Mouse (Mus musculus): ENCODE results near the gene Lrig2.

Gene Lrig2

DNA sequence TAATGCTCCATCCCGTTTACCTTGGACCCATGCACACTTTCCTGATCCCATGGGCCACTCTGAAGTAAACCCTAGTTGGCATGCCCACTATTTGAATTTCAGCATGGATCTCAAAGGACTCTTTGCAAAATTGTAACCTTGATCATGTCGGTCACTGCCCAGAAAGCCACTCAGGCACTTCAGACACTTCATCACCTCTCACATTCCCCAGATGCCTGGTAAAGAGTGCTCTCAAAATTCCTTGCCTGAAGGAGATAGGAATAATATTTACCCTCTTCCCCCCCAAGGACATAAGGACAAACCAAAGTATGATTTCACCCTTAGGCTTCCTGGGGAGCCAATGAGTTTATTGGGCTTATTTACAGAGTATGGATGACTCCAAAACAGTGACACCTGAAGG, 139.3 kb downstream of the Lrig2 start:
- DNase-seq (ENCODE audit: low read depth), result no peak

DNA sequence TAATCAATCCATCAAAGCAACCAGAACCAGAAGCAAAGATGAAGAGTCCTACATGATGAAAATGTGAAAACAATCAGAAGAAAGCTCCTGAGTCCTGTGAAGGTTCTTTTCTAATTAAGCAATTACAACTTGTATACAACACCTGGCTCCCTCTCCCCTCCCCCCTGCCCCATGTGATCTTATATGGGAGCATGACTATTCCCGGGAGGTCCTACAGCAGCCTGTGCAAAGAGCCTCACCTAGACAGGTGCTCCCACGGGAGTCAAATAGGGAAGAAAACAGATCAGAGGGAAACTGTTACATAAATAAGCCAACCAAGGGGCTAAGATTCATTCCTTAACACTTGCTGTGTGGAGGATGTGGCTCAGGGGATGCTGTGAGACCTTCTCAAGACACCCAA, 143.8 kb downstream of the Lrig2 start:
- no peak for DNase-seq (ENCODE audit: low read depth)

DNA sequence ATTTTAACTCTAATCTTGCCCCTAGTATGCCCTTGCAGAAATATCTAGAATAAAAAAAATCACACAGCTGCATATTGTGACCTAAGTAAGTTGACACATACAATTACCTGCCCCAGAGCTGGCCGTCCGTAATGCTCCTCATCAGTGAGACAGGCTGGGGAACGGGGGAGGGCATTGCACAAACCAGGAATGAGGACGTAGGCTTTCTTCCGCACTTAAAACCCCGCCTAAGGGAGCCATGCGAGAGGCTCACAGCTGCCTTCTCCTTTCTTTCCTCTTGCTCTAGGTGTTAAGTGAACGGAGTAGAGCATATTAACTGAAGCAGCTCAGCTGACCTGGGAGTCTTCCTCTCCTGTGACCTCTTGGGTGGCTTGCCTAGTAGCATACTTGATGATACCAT, 149.9 kb downstream of the Lrig2 start:
- DNase-seq (ENCODE audit: low read depth), result no peak

DNA sequence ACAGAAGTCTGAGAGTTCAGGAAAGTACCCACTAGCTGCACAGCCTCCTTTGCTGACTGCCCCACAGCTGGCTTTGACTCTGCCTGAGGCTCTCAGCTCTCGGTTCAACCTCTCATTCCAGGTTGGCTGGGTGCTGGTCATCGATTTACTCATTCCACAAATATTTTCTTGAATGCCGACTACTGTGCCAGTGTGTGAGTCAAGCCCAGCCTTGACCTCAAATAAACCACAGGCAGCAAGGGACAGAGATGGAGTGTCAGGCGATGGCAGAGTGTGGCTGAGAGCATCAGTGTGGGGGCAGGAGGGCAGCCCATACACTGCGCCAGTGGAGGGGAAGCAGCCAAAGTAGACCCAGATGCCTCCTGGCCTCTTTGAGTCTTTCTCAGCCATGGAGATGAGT, 151.4 kb downstream of the Lrig2 start:
- no peak for DNase-seq (ENCODE audit: low read depth)

DNA sequence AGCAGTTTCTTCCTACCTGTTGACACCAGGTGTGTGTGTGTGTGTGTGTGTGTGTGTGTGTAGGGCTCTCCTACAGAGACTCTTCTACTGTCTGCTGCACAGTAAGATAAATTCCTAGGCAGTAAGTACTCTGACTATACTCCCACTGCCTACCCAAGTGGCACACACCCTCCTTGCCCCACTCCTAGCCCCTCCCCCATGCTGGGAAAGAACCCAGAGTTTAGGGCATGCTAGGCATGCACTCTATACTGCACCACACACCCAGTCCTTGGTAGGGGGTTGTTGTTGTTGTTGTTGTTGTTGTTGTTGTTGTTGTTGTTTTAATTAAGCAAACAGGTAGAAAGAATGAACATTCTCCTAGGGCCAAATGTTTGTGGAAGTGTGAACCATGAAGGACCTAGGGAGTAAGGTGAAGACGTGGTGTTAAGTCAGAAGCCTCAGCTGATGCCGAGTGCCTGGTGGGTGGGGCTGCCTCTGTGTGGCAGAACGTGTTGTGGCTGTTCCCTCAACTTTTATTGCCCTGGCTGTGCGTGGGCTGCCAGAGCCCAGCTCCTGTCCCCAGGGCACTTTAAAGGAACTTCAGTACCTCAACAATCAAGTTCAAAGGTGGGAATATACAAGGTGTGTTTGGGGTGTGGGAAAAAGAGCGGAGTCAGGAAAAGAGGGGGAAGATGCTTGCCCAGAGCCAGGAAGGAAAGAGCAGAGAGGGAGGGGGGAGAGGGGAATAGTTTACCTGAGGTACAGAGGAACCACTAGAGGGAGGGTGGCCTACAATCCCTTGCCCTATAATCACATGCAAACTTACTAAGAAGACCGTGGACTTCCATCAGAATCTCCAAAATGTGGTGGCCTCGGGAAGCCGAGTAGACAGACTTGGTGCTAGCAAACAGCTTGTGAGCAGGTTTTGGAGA, 152.2 kb downstream of the Lrig2 start:
- no peak for DNase-seq (ENCODE audit: low read depth)

DNA sequence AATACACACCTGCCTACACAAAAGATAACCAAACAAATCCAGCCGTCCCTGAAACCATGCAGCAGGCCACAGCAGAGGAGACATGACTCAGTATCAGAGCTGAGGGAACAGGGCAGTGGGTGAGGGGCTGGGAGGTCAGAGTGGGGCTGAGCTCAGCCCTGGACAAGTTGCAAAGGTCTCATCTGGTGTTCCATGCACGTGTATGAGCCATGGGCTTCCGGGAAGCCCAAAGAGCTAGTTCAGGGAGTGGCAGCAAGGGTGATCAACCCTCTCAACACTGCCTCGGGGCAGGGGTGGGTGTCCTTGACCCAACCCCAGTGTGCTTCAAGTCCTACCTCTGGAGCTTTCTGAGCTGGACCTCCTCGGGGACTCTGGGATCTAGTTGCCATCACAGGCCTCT, 153.0 kb downstream of the Lrig2 start:
- no peak for DNase-seq (ENCODE audit: low read depth)

DNA sequence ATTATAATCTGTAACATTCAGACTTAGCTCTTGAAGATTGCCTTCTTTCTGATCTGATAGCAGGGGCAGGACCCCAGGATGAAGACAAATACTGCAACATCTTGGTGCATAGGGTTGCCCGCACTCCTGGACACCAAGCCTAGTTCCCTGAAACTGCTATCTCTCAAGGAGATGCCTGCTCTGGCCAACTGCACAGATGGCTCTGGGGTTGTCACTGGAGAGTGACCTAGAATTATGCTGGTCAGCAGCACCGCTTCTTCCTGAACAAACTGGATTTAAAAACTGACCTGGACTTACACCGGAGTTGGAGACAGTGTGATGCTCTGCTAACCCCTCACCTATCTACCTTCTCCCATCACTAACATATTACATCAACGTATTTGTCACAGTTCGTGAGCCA, 155.6 kb downstream of the Lrig2 start:
- no peak for DNase-seq (ENCODE audit: low read depth)

DNA sequence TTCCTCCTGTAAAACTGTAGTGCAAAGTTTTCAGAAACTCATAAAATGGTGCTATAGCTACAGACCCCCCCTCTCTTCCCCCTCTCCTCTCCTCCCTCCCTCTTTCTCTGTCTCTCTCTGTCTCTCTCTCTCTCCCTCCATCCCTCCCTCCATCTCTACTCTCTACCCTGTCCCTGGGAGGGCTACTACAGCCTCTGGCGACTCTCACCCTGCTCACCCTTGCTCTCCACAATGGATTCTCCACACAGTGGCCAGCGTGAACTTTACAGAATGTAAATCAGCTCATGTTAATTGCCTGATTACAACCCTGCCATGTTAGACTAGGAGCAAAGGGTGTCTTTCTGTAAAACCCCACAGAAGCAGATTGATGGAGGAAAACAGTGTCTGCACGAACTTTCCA, 157.8 kb downstream of the Lrig2 start:
- no peak for DNase-seq (ENCODE audit: low read depth)

DNA sequence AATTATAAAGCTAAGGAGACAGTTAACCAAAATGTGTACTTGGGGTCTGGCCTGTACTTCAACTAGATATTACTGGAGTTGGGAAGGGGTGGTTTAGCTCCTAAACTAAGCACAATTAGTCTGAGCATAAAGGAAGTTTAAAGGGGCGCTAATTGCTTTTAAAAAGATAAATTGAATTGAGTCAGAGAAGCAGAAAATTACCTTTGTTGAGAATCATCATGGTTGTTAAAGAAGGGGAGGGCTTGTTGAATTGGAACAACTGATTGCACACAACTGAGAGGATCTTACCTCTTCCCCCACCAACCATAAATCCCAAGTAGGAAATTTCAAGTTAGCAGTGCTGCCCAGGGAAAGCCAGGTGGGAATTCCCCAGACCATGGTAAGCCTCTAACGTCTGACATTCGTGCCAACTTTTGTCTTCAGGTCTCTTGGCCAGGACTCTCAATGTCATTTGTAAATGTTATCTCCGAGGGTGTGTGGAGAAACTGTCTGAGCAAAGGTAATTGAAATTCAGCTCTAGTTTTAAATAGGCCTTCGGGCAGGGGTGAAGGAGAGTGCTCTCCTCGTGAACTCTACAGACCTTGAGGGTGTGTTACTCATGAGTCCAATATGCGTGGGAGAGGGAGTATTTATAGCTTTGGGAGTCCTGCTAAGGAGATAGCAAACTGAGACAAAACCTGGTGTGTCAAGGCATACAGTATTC, 159.2 kb downstream of the Lrig2 start:
- no peak for DNase-seq (ENCODE audit: low read depth)

DNA sequence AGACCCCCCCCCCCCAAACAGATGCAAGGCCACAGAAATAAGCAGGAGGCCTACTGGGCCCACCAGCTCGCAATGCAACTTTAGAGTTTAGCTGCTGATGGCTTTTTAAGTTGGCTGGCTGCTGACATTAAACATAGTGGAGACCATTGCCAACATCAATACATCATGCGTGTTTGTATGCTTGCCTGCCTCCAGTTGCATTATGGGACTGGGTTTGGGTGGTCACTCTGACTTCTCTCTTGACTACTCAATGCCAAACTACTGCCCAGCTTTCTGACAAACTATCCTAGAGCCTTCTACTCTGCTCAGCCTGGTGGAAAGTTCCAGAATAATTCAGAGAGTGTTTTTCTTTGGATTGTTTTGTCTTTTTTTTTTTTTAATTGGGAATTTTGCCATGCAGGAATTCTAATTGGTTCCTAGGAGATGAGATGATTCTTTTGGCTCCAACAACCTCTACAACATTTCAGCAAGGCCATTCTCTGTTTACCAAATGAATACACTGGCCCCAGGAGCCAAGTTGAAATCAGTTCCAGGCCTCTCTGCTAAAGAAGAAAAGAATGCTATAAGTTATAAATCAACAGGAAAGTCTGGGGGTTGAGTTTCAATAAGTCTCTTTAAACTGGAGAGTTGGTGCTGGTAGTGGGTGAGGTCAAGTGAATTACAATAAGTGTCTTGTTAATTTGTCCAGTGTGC, 161.3 kb downstream of the Lrig2 start:
- DNase-seq (ENCODE audit: low read depth), result no peak

DNA sequence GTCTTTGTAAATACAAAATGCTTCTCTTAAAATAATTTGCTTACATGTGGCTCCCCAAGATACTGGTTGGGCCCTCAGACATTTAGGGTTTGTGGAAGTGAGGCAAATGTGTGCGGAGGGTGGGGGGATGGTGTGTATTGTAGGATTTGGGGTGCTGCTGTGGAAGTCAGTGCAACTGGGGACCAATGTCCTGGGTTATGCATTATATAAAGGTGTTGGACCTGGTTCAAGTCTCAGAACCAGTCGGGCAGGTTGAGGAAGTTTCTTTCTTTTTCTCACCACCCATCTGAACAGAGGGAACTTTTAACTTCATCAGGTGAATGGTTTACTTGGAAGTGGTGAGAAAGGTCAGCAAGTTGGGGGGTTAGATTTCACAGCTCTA, 161.9 kb downstream of the Lrig2 start:
- no peak for DNase-seq (ENCODE audit: low read depth)

DNA sequence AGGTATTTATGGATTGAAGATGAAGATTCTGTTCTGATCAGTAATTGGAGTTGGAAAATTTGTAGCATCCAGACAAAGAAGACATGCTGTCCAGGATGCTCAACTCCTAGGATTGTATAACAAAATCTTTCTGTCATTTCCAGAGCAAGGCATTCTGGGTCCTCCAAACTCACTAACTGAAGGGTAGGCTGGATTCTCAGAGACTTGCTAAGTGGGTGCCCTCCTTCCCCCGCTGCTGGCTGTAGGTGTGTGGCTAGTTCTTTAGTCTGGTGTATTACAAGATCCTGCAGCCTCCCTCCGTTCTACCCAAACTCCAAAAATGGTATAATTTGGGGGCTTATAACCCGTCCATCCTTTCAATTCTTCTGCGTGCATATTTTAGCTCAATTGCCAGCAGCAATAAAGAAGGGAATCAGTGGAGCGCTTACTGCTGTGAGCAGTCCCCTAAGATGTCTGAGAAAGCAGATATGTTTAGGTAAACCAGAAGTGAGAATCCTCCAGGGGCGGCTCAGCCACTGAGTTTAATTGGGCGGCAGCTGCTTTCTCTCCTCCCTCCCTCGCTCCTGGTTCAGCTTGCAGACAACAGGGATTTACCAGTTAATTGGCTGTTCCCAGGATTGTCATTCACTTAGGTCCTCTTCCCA, 162.4 kb downstream of the Lrig2 start:
- no peak for DNase-seq (ENCODE audit: low read depth)

All from naive thymus-derived CD4-positive, alpha-beta T cell, adult 2 months (primary cell).